Mouse (Mus musculus) bone marrow macrophage, adult 2 months (primary cell): ENCODE results near the gene Fcer1g.

Source experiments
- CTCF ChIP-seq: IDR thresholded peaks from 2 replicates; pipeline ENCODE4 v1.5.1; 2012; ENCODE audit warnings: low read depth, mild to moderate bottlenecking, low read length, moderate library complexity
- POLR2A ChIP-seq: IDR thresholded peaks from 2 replicates; pipeline ENCODE4 v1.6.1; 2012; ENCODE audit warnings: mild to moderate bottlenecking, low read depth, low read length, borderline replicate concordance

DNA sequence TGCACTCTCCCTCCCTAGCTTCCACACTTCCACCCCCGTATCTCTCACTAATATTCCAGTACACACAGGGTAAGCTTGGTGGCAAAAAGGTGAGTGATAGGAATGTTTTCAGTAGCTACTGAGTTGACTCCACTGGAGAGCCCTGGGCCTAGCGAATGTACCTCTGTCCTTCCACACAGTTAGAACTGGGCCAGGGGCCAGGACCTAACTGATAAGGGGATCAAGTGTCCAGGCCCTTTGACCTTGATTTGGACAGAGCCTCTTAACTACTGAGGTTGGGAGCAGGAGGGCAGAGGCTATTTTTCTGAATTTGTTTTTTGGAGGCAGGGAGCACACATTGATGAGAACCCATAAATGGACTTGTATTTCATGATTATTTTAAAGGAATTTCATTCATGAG is 10.4 kb downstream of the Fcer1g start:
- TF ChIP-seq POLR2A (no peak), CTCF (no peak)
